Mouse (Mus musculus) liver, adult (tissue): Measurements from ENCODE around the gene Fam110a.

Experiments used
- GATA4 ChIP-seq: IDR thresholded peaks from 2 replicates; pipeline ENCODE4 v1.6.1; 2014; ENCODE audit warnings: mild to moderate bottlenecking, low read length; ENCODE audit not compliant: insufficient replicate concordance

Fam110a gene

GRCm38 (mm10) chr2:151967792-151968191, 12.2 kb downstream of the Fam110a start:
- TF ChIP-seq GATA4: no peak

GRCm38 (mm10) chr2:151967176-151967750, 12.8 kb downstream of the Fam110a start:
- no peak for TF ChIP-seq GATA4

- TF ChIP-seq GATA4: no peak
Measured at GRCm38 (mm10) chr2:151964052-151964451, 16.0 kb downstream of the Fam110a start.

- TF ChIP-seq GATA4: no peak
Measured at GRCm38 (mm10) chr2:151963319-151963718, 16.7 kb downstream of the Fam110a start.

GRCm38 (mm10) chr2:151962474-151962873, 17.5 kb downstream of the Fam110a start:
- no peak for TF ChIP-seq GATA4

- no peak for TF ChIP-seq GATA4
Measured at GRCm38 (mm10) chr2:151961284-151962196, 18.5 kb downstream of the Fam110a start.

GRCm38 (mm10) chr2:151959274-151959673, 20.7 kb downstream of the Fam110a start:
- TF ChIP-seq GATA4: no peak

GRCm38 (mm10) chr2:151956500-151957137, 23.4 kb downstream of the Fam110a start:
- no peak for TF ChIP-seq GATA4

GRCm38 (mm10) chr2:151953665-151954064, 26.4 kb downstream of the Fam110a start:
- no peak for TF ChIP-seq GATA4

- no peak for TF ChIP-seq GATA4
Measured at GRCm38 (mm10) chr2:151949082-151949774, 30.8 kb downstream of the Fam110a start.

GRCm38 (mm10) chr2:151948311-151948710, 31.7 kb downstream of the Fam110a start:
- no peak for TF ChIP-seq GATA4

- no peak for TF ChIP-seq GATA4
Measured at GRCm38 (mm10) chr2:151947617-151948016, 32.4 kb downstream of the Fam110a start.

GRCm38 (mm10) chr2:151944106-151944505, 35.9 kb downstream of the Fam110a start:
- TF ChIP-seq GATA4: no peak

- TF ChIP-seq GATA4: no peak
Measured at GRCm38 (mm10) chr2:151941269-151941668, 38.8 kb downstream of the Fam110a start.
